Mouse (Mus musculus) midbrain, embryonic 16.5 days (tissue): Measurements from ENCODE around the gene Mag. TPM values are rescaled to one million over a fixed set of nuclear protein-coding genes. Genes with fewer than 3 reads are reported as not detected.
"Not testable (repeated sequence)": the region's sequence is repeated elsewhere in the genome, so short reads cannot be mapped to it uniquely, and the experiment has no call there.

ENCODE experiments used
- ATAC-seq: fragments of 200-750 bp; cut with Nextera tagmentation; 2 replicates; pipeline ENCODE4 v1.8.0; 2017; ENCODE audit warnings: moderate TSS enrichment
- H3K27ac ChIP-seq: fragments of 300-500 bp; sonication (generic); 2 replicates; pipeline ENCODE4 v1.5.1; 2014; ENCODE audit warnings: mild to moderate bottlenecking, low read length, mixed read lengths
- H3K27me3 ChIP-seq: fragments of 300-500 bp; sonication (generic); 2 replicates; pipeline ENCODE4 v1.6.1; 2014; ENCODE audit warnings: low read depth, low read length, mixed read lengths; ENCODE audit not compliant: control insufficient read depth, insufficient read depth
- H3K36me3 ChIP-seq: fragments of 300-500 bp; sonication (generic); 2 replicates; pipeline ENCODE4 v1.6.1; 2014; ENCODE audit warnings: mild to moderate bottlenecking, low read length, moderate library complexity, mixed read lengths; ENCODE audit not compliant: control insufficient read depth, insufficient read depth
- H3K4me1 ChIP-seq: fragments of 300-500 bp; sonication (generic); 2 replicates; pipeline ENCODE4 v1.6.1; 2014; ENCODE audit warnings: mild to moderate bottlenecking, low read length, mixed read lengths; ENCODE audit not compliant: control insufficient read depth, insufficient read depth
- H3K4me2 ChIP-seq: fragments of 300-500 bp; sonication (generic); 2 replicates; pipeline ENCODE4 v1.6.1; 2014; ENCODE audit warnings: mild to moderate bottlenecking, low read length, mixed read lengths
- H3K4me3 ChIP-seq: fragments of 300-500 bp; sonication (generic); 2 replicates; pipeline ENCODE4 v1.5.1; 2014; ENCODE audit warnings: low read depth, mild to moderate bottlenecking, low read length, moderate library complexity, mixed read lengths
- H3K9ac ChIP-seq: fragments of 300-500 bp; sonication (generic); 2 replicates; pipeline ENCODE4 v1.6.1; 2014; ENCODE audit warnings: low read depth, low read length, mixed read lengths
- H3K9me3 ChIP-seq: fragments of 300-500 bp; sonication (generic); replicated peaks from 2 replicates; pipeline ENCODE4 v1.6.1; 2014; ENCODE audit warnings: mild to moderate bottlenecking, low read length, mixed read lengths; ENCODE audit not compliant: control insufficient read depth, poor library complexity, severe bottlenecking
- WGBS: fragments of 180-500 bp; shearing (Covaris S2); extraction: QIAGEN DNeasy Blood & Tissue Kit; methylation state at CpG from one replicate; pipeline ENCODE4 v1.1.7; 2014; 5-methylcytosine and 5-hydroxymethylcytosine counted together
- polyA plus RNA-seq: library from polyadenylated mRNA; unstranded; fragments of >200 nt; fragmentation: Nextera tagmentation; extraction: Ambion mirVana; gene quantifications from 2 replicates; pipeline ENCODE4 v1.2.1, GENCODE M21; 2015

Mag gene
- polyA plus RNA-seq, 1 experiment from 2014 or later, result 4.7 TPM

DNA sequence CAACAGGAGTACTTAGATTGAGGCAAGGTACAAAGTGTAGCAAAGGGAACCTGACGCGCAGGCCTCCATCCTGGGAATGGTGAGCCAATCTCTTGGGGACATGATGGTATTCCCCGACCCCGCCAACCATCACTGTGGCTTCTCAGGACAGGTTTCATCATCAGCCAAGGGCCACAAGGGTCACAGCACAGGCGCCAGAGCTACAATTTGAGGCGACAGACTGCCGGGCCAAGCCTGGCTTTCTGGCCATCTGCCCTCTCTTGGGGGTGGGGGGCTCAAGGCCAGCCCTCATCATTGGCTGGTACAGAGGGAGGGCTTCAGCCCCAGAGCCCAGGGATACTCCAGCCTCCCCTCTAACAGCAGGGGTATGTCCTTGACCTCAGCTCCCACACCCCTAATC lies 30.8 kb upstream of the Mag start:
- not testable (repeated sequence) for H3K4me3 ChIP-seq, H3K27ac ChIP-seq, H3K36me3 ChIP-seq, H3K4me1 ChIP-seq, H3K9me3 ChIP-seq, H3K27me3 ChIP-seq, H3K4me2 ChIP-seq, H3K9ac ChIP-seq
- 88% methylated on average over 7 of the region's 7 CpGs for WGBS
- 0 out of 2 replicates have a peak, but pooled peaks have one; percentile 23 for ATAC-seq

- H3K27ac ChIP-seq, ATAC-seq, H3K36me3 ChIP-seq, H3K27me3 ChIP-seq, H3K9me3 ChIP-seq, H3K4me1 ChIP-seq, H3K4me2 ChIP-seq, H3K4me3 ChIP-seq, H3K9ac ChIP-seq: not testable (repeated sequence)
- 72% methylated on average over 2 of the region's 2 CpGs for WGBS
These were observed 30.0 kb upstream of the Mag start for GRCm38 (mm10) chr7:30944706-30945105.

GRCm38 (mm10) chr7:30943909-30944635 lies 29.4 kb upstream of the Mag start, which contains the start of gene Hamp:
TSS of gene Hamp (minus strand) at chr7:30944032.
- Histone ChIP-seq H3K36me3 (no peaks in the 10 kb centered on the region), H3K4me2 (no peak within 1 kb of the TSS), H3K9me3 (no peaks in the 10 kb centered on the region), H3K27me3 (no peaks in the 10 kb centered on the region), H3K27ac (no peak within 1 kb of the TSS), H3K4me3 (no peak within 1 kb of the TSS), H3K4me1 (no peaks in the 10 kb centered on the region), H3K9ac (no peak within 1 kb of the TSS)
- WGBS, result 74% methylated on average over 9 of the region's 9 CpGs
- ATAC-seq, result no peak

- ATAC-seq, result not testable (repeated sequence)
- 60% methylated on average over 3 of the region's 3 CpGs for WGBS
These were observed 27.7 kb upstream of the Mag start for GRCm38 (mm10) chr7:30942365-30942764.

GRCm38 (mm10) chr7:30940070-30940469 lies 25.4 kb upstream of the Mag start:
- 89% methylated on average over 1 of the region's 1 CpGs for WGBS
- not testable (repeated sequence) for H3K27me3 ChIP-seq, H3K36me3 ChIP-seq, H3K27ac ChIP-seq, H3K9ac ChIP-seq, H3K9me3 ChIP-seq, H3K4me2 ChIP-seq, H3K4me3 ChIP-seq, ATAC-seq, H3K4me1 ChIP-seq

More at GRCm38 (mm10) chr7:30942365-30942764, 27.7 kb upstream of the Mag start:
- H3K4me1 ChIP-seq, H3K36me3 ChIP-seq, H3K27ac ChIP-seq, H3K9ac ChIP-seq, H3K4me3 ChIP-seq, H3K27me3 ChIP-seq, H3K9me3 ChIP-seq, H3K4me2 ChIP-seq: not testable (repeated sequence)

- not testable (repeated sequence) for H3K4me3 ChIP-seq, H3K4me2 ChIP-seq, H3K27ac ChIP-seq, H3K36me3 ChIP-seq, H3K4me1 ChIP-seq, H3K9ac ChIP-seq, H3K9me3 ChIP-seq, ATAC-seq, H3K27me3 ChIP-seq
- 81% methylated on average over 6 of the region's 6 CpGs for WGBS
These were observed 20.9 kb upstream of the Mag start for GRCm38 (mm10) chr7:30935422-30936099.

DNA sequence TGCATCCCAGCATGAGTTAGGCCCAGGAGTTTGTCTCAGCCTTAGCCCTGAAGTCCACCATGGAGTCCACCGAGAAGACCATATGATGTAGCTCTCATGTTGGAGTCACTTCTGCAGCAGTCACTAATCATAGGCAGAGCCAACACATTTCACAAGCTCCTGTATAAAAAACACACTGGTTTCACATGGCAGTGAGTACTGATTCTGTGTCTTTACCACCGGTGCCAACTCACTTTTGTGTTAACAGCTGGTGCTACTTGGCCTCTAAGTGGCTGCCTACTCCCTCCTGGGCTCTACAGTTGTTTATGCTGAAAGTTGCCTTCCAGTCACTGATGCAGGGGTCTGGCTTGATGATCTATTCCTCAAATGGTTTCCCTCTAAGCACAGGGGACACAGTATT lies 9.9 kb upstream of the Mag start, which contains the start of gene Hamp2:
TSS of gene Hamp2 (minus strand) at position 101 of the 400 bp plus-strand sequence.
- not testable (repeated sequence) for H3K27ac ChIP-seq, H3K9me3 ChIP-seq, H3K36me3 ChIP-seq, ATAC-seq, H3K4me3 ChIP-seq, H3K4me2 ChIP-seq, H3K27me3 ChIP-seq, H3K9ac ChIP-seq, H3K4me1 ChIP-seq
- WGBS, result 83% methylated on average over 2 of the region's 2 CpGs

DNA sequence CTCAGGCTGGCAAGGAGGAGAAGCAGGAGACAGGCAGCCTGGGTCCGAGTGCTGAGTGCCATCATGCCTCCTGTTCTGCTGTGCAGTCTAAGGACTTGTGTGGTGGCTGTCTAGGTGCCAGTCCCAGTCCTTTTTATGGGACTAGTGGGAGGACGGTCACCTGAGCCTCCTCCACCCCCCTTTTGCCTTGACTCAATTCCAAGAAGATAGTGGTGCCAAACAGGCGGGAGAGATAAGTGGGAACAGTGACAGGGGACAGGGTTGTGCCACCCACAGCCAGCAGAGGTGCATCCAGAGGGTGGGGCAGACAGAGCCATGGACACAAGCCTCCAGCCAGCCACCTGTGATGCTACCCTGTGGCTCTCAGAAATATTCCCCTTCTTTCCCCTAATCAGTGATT lies 9.4 kb upstream of the Mag start:
- 69% methylated on average over 3 of the region's 3 CpGs for WGBS

DNA sequence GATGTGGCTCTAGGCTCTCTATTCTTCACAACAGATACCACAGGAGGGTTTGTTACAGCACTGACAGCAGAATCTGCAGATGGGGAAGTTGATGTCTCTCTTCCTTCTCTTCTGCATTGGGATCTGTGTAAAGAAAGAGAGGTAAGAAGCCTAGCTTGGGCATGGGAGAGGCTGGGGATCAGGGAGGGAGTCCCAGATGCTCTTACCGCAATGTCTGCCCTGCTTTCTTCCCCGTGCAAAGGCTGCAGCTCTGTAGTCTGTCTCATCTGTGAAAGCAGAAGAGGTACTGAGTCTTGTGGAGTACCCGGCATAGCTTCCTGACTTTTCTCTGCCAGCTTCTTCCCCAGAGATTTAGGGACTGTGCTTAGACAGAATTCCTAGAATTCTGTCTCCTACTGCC lies 7.8 kb upstream of the Mag start:
- H3K9me3 ChIP-seq, H3K4me1 ChIP-seq, H3K27me3 ChIP-seq, H3K4me2 ChIP-seq, ATAC-seq, H3K27ac ChIP-seq, H3K36me3 ChIP-seq, H3K4me3 ChIP-seq, H3K9ac ChIP-seq: not testable (repeated sequence)
- 54% methylated on average over 3 of the region's 3 CpGs for WGBS

More for the DNA sequence above, 9.4 kb upstream of the Mag start:
- Histone ChIP-seq H3K9me3 (no peaks in the 10 kb centered on the region), H3K4me1 (no peaks in the 10 kb centered on the region), H3K4me2 (no peak overlapping the region), H3K27ac (no peak overlapping the region), H3K36me3 (no peaks in the 10 kb centered on the region), H3K9ac (no peak overlapping the region), H3K27me3 (no peaks in the 10 kb centered on the region), H3K4me3 (no peak overlapping the region)
- ATAC-seq, result no peak
